Mouse (Mus musculus) myocyte (in vitro differentiated cells): ENCODE measurements around the gene Prr13. TPM values are rescaled to one million over a fixed set of nuclear protein-coding genes. Genes with fewer than 3 reads are reported as not detected.

Experiments
- H3K27me3 ChIP-seq: one replicate; pipeline ENCODE4 v1.6.1; 2011; ENCODE audit not compliant: control insufficient read depth, insufficient read depth, insufficient read length
- H3K36me3 ChIP-seq: one replicate; pipeline ENCODE4 v1.6.1; 2011; ENCODE audit not compliant: control insufficient read depth, insufficient read depth
- H3K4me2 ChIP-seq: one replicate; pipeline ENCODE4 v1.6.1; 2011; ENCODE audit warnings: low read depth, control low read depth
- H3K4me3 ChIP-seq: one replicate; pipeline ENCODE4 v1.5.1; 2011; ENCODE audit warnings: mild to moderate bottlenecking, control low read depth, moderate library complexity
- H3K79me2 ChIP-seq: one replicate; pipeline ENCODE4 v1.6.1; 2011; ENCODE audit not compliant: control insufficient read depth, insufficient read depth
- H3ac ChIP-seq: one replicate; pipeline ENCODE4 v1.6.1; 2011; ENCODE audit not compliant: control insufficient read depth, insufficient read length
- CEBPB ChIP-seq: IDR thresholded peaks from 2 replicates; pipeline ENCODE4 v1.6.1; 2011; ENCODE audit warnings: mild to moderate bottlenecking, moderate library complexity; ENCODE audit not compliant: poor library complexity, insufficient read depth, severe bottlenecking
- E2F4 ChIP-seq: IDR thresholded peaks from one replicate; pipeline ENCODE4 v1.6.1; 2011; ENCODE audit warnings: mild to moderate bottlenecking, control low read depth, moderate library complexity; ENCODE audit not compliant: insufficient read depth
- MAX ChIP-seq: IDR thresholded peaks from one replicate; pipeline ENCODE4 v1.6.1; 2011; ENCODE audit warnings: low read depth, mild to moderate bottlenecking, control low read depth
- MYOG ChIP-seq, 3 experiments: IDR thresholded peaks; one replicate each; pipeline ENCODE4 v1.6.1; 2011; ENCODE audit warnings: control low read depth in 2 of 3, low read depth in 2 of 3, mild to moderate bottlenecking in 2 of 3; ENCODE audit not compliant: insufficient read length in 2 of 3, control insufficient read depth in 1 of 3, insufficient read depth in 1 of 3
- POLR2A ChIP-seq: IDR thresholded peaks from one replicate; pipeline ENCODE4 v1.6.1; 2011; ENCODE audit warnings: low read depth, mild to moderate bottlenecking, control low read depth, moderate library complexity; ENCODE audit not compliant: insufficient read length
- POLR2AphosphoS2 ChIP-seq: IDR thresholded peaks from one replicate; pipeline ENCODE4 v1.6.1; 2011; ENCODE audit warnings: low read depth, control low read depth; ENCODE audit not compliant: insufficient read length
- REST ChIP-seq: IDR thresholded peaks from one replicate; pipeline ENCODE4 v1.6.1; 2011; ENCODE audit warnings: mild to moderate bottlenecking, control low read depth, moderate library complexity; ENCODE audit not compliant: insufficient read depth, insufficient read length
- TCF12 ChIP-seq: IDR thresholded peaks from one replicate; pipeline ENCODE4 v1.6.1; 2011; ENCODE audit warnings: mild to moderate bottlenecking, control low read depth; ENCODE audit not compliant: poor library complexity, insufficient read depth, severe bottlenecking
- TCF3 ChIP-seq: IDR thresholded peaks from one replicate; pipeline ENCODE4 v1.6.1; 2011; ENCODE audit warnings: low read depth, control low read depth; ENCODE audit not compliant: insufficient read length
- USF1 ChIP-seq: IDR thresholded peaks from one replicate; pipeline ENCODE4 v1.6.1; 2011; ENCODE audit warnings: low read depth, mild to moderate bottlenecking, control low read depth, moderate library complexity
- polyA plus RNA-seq: library from polyadenylated mRNA; unstranded; fragments of >200 nt; fragmentation: generic; extraction: Trizol; gene quantifications from one replicate; pipeline ENCODE4 v1.2.1, GENCODE M21; 2012; ENCODE audit warnings: missing spikeins

Prr13 gene
- polyA plus RNA-seq, 1 experiment: 92.9 TPM

DNA sequence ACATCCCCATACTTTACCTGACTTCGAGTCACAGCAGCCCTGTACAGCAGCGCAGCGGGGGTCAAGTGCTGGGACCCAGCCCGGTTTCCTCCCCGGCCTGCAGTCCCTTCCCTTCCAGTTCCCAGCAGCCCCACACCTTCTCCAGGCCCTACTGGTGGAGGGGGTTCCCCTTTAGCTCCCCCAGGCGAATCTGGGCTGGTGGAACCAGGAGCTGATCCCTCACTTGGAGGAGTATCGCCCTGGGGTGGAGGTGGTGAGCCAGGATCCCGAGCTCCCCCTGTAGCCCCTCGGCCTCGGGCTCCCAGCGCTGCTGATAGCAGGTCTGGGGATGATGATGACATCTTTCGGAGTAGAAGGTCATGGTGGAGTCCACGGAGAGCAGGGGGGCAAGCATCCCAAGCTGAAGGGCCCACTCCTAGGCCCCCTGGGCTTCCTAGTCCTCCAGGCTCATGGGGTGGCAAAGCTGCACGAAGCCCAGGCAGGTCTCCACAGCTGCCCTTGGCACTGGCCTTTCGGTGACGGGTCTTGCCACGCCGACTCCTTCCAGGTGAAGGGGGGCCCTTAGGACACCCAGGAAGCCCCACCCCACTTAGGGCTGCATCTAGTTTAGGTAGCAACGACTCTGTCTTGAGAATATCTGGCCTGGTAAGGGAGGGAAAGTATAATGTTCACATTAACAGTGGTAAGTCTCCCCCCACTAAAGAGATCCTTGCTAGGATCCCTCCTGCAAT is 42.4 kb downstream of the Prr13 start:
- Histone ChIP-seq H3K36me3 (peaks cover 85% of the 10 kb centered on the region), H3K4me2 (no peak overlapping the region), H3K4me3 (no peak overlapping the region), H3K79me2 (peaks cover 14% of the 10 kb centered on the region), H3K27me3 (no peaks in the 10 kb centered on the region), H3ac (no peak overlapping the region)
- TF ChIP-seq TCF3 (no peak), POLR2AphosphoS2 (peak; percentile 61)

DNA sequence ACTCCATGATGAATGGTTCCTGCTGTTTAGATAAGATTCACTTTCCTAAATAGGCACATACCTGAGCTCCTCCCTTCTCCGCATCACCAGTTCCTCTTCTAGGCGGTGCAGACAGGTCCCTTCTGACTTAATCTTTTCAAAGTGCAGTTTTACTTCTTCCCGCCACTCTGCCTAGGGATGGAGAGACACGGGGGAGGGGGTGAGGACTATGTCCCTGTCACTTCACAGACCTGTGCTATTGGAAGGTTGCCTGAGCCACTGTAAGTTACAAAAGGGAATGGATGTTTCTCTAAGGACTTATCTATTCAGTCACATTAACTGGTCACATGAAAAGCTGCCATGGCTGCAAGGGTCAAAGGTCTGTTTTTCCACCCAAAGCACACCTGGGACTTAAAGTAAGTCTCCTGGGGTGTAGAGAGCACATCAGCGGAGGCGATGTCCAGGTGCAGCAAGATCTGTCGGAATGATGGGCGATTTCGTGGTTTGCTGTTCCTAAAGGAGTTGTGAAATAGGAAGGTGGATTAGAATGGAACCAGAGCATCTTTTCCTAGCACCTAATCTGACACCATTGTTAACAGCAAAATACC is 43.5 kb downstream of the Prr13 start:
- Histone ChIP-seq H3K27me3 (no peaks in the 10 kb centered on the region), H3K4me2 (no peak overlapping the region), H3K79me2 (peaks cover 6% of the 10 kb centered on the region), H3K4me3 (no peak overlapping the region), H3ac (no peak overlapping the region), H3K36me3 (peaks cover 74% of the 10 kb centered on the region)
- TF ChIP-seq POLR2AphosphoS2 (peak; percentile 35), MAX (no peak)

DNA sequence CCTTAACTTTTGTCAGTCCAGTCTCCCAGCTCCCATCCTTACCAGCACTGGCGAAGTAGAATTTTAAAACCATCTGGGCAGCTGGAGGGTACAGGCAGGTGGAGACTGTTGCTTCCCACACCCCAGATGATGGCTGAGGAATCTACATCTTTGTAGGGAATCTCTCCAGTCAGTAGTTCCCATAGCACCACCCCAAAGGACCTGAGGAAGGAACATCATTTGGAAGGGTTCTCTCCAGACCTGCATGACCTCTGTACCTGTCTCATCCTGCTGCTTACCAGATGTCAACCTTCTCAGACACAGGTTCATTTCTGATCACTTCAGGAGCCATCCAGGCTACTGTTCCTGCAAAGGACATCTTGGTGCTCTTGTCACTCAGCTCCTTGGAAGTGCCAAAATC is 44.6 kb downstream of the Prr13 start, which contains the start of gene Gm10337:
Gene Gm10337 (plus strand): TSS at position 276 of the 400 bp plus-strand sequence.
- no peaks in the 10 kb centered on the region for H3K27me3 ChIP-seq
- TF ChIP-seq TCF3: no peak
- no peak for TF ChIP-seq POLR2A
- H3K4me2 ChIP-seq: no peak within 1 kb of the TSS
- H3K79me2 ChIP-seq: no peaks in the 10 kb centered on the region
- peaks cover 63% of the 10 kb centered on the region for H3K36me3 ChIP-seq
- no peak within 1 kb of the TSS for H3K4me3 ChIP-seq
- H3ac ChIP-seq: no peak within 1 kb of the TSS

DNA sequence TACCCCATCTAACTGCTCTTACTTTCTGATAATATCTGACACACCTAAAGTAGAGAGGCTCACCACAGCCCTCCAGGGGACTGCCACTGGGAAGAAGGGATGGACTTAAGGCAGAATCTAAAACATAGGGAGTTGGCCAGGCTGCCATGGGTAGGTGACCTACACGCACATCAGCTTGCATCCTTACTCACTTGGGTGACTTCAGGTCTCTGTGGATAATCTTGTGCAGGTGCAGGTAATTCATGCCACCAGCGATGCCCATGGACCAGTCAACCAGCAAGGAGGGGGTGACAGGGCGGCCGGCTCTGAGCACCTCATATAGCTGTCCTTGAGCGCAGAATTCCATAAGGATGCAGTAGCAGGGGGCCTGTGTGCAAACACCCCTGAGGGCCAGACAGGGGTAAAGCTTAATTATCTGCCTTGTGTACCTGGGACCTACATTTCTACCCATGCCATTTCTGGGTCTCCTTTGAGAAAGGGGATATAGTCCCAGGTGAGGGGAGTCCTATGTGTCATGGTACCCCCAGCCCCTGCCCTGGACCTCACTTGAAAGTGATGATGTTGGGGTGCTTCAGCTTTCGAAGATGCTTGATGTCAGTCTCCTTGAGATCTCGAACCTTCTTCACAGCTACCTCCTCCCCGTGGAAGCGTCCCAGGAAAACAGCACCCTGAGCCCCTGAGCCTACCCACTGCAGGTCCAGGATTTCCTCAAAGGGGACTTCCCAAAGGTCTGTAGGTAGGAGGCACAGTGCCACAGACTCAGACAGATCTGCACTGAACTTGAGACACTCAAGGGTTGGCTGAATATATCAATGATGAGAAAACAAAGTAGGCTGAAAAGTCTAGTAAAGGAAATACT is 45.3 kb downstream of the Prr13 start:
- peaks cover 56% of the 10 kb centered on the region for H3K36me3 ChIP-seq
- H3K4me2 ChIP-seq: no peak overlapping the region
- H3K4me3 ChIP-seq: no peak overlapping the region
- no peaks in the 10 kb centered on the region for H3K27me3 ChIP-seq
- no peak overlapping the region for H3ac ChIP-seq
- TF ChIP-seq MAX (no peak), E2F4 (no peak), POLR2AphosphoS2 (peak; percentile 89), MYOG (IDR thresholded peaks at IDR 0.05; ENCODE audit: control insufficient read depth in 1 of 3, insufficient read depth in 1 of 3, insufficient read length in 2 of 3, low read depth in 2 of 3) (no peak), USF1 (no peak)
- no peaks in the 10 kb centered on the region for H3K79me2 ChIP-seq

DNA sequence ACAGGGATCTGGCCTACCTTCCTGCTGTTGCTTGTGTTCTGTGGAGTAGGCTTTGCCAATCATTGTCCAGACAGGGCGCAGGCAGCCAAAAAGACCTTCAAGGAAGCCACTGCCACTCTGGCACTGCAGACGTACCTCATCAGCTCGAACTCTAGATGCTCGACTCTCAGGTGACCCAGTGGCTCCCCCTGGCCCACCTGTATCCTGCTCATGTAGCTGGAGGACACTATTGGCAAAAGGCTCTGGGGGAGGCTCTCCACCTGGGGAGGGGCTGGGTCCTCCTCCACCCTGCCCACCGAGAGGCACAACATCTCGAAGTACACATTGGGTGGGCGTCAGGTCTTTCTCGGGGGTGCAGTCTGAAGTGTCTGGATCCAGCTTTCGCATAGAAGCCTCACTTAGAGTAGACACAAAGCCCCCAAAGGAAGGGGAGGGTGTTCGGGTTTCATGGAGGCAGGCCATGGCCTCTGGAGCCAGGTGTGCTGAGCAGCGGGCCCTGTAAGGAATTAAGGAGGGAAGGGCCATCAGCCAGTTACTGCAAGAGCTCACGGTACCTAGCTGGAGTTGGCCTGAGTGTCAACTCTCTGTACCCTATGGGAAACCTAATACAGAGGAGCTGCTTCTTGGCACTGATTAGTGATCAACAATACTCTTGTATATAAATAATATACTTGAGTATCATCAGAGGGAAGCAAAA is 46.4 kb downstream of the Prr13 start:
- TF ChIP-seq TCF12 (no peak), POLR2A (peak; percentile 43), POLR2AphosphoS2 (peak; percentile 93), CEBPB (no peak), E2F4 (no peak), REST (no peak)
- no peaks in the 10 kb centered on the region for H3K79me2 ChIP-seq
- H3ac ChIP-seq: no peak overlapping the region
- peaks cover 45% of the 10 kb centered on the region for H3K36me3 ChIP-seq
- no peaks in the 10 kb centered on the region for H3K27me3 ChIP-seq
- no peak overlapping the region for H3K4me2 ChIP-seq
- no peak overlapping the region for H3K4me3 ChIP-seq

DNA sequence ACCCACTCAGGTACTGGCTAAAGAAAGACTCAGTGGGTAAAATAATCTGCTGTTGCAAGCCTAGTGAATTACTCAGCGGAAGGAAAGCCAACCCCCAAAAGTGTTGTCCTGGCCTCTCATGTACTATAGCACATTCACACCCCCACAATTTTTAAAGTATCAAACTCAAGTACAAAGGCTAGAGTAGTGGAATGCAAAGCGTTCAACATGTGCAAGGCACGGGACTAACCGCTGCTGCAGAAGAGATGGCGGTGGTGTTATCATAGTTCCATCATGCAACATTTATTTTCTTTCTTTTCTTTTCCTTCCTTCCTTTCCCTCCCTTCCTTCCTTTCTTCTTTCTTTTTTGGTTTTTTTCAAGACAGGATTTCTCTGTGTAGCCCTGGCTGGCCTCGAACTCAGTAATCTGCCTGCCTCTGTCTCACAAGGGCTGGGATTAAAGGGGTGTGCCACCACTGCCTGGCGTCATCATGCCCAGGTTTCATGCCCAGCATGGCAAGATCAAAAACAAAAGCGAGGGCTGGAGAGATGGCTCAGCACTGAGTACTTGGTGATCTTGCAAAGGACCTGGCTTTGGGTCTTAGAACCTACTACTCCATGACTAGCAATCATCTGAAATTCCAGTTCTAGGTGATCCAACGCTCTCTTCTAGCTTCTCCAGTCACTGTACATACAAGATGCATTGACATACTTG is 47.1 kb downstream of the Prr13 start:
- no peak for TF ChIP-seq MAX
- peak; percentile 48 for TF ChIP-seq POLR2AphosphoS2
- peak; percentile 11 for TF ChIP-seq POLR2A
- TF ChIP-seq REST: no peak
- peaks cover 38% of the 10 kb centered on the region for H3K36me3 ChIP-seq

More for the DNA sequence above, 47.1 kb downstream of the Prr13 start:
- H3K4me2 ChIP-seq: no peak overlapping the region
- H3K79me2 ChIP-seq: no peaks in the 10 kb centered on the region
- H3ac ChIP-seq: no peak overlapping the region
- no peaks in the 10 kb centered on the region for H3K27me3 ChIP-seq
- H3K4me3 ChIP-seq: no peak overlapping the region
